Mouse (Mus musculus) embryonic fibroblast, embryonic 13.5 days (primary cell): ENCODE results near the gene Dynlt1c. TPM values are rescaled to one million over a fixed set of nuclear protein-coding genes. Genes with fewer than 3 reads are reported as not detected.
"Not testable (repeated sequence)": the region's sequence is repeated elsewhere in the genome, so short reads cannot be mapped to it uniquely, and the experiment has no call there.

Experiments used
- H3K27ac ChIP-seq: 2 replicates; pipeline ENCODE4 v1.5.1; 2012; ENCODE audit warnings: low read length, control low read depth, inconsistent platforms; ENCODE audit not compliant: insufficient read depth
- H3K4me1 ChIP-seq: 2 replicates; pipeline ENCODE4 v1.6.1; 2011; ENCODE audit warnings: low read length; ENCODE audit not compliant: control insufficient read depth, insufficient read depth
- H3K4me3 ChIP-seq: 2 replicates; pipeline ENCODE4 v1.5.1; 2011; ENCODE audit warnings: mild to moderate bottlenecking, control low read depth, low read length; ENCODE audit not compliant: insufficient read depth
- POLR2A ChIP-seq: IDR thresholded peaks from 2 replicates; pipeline ENCODE4 v1.6.1; 2011; ENCODE audit warnings: low read depth, mild to moderate bottlenecking, control low read depth, low read length, moderate library complexity
- polyA plus RNA-seq: library from polyadenylated mRNA; stranded (reverse); fragments of >200 nt; gene quantifications from 2 replicates; pipeline ENCODE4 v1.2.4, GENCODE M21; 2011; ENCODE audit warnings: low read depth; ENCODE audit not compliant: missing spikeins, insufficient read length

The Dynlt1c gene
- polyA plus RNA-seq, 1 experiment: 14.7 TPM

DNA sequence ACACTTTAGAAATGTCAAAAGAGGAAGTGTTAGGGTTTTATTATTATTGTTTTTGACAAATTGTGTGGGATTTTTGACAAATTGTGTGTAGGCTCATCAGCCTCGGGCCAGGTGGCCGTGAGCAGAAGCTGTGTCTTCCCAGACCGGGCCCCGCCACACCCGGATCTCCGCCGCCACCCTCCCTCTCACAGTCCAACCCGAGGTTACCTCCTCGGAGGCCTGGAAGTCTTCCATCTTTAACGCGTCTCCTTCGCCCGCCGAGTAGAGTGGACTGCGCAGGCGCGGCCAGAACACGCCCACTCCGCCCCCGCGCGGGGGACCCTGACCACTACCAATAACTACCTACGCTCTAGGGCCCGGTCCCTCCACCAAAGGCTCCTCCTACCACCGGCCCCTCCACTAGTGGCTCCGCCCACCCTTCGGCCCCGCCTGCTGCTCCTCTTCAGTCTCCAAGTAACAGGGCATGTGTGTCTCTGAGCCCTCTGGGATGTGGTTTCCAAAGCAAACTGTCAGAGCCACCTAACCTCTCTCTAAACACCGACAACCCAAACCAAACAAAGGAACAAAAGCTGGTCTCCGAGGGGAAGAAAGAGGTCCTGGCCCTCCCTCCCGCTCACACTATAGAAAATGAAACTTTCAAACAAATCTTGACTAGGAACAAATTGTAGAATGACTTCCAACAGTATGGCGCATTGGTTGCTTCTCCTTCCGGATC is 54.3 kb downstream of the Dynlt1c start, which contains the start of gene Dynlt1f:
TSS of gene Dynlt1f (minus strand) at position 334 of the 715 bp plus-strand sequence.
- Histone ChIP-seq H3K27ac (peak within 1 kb of the TSS; percentile 69), H3K4me3 (peak within 1 kb of the TSS; percentile 54)
- H3K4me1 ChIP-seq: not testable (repeated sequence)
- peak; percentile 33; the same call in 1 of the 2 replicates for TF ChIP-seq POLR2A

GRCm38 (mm10) chr17:6656471-6656870 is 55.0 kb downstream of the Dynlt1c start:
- H3K4me1 ChIP-seq, H3K4me3 ChIP-seq, H3K27ac ChIP-seq: not testable (repeated sequence)

DNA sequence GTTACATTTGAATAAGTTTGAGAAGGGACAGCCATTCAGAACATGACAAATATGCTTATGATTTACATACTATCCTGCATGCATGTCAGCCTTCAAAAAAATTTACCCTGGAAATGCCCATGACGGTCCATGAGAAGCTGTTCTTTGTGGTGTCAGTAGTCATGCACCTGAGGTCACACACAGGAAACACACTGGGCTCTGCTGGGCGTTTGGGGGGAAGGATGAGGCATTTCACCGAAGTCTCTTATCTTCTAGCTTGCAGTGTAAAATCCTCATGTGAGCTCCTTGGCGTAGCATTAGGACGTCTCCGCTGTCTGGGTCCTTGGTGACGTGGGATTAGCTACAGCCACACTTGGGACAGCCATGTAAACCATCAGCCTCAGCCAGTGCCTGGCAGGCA is 57.3 kb downstream of the Dynlt1c start, which contains the start of gene Sytl3:
TSS of gene Sytl3 (plus strand) at position 293 of the 400 bp plus-strand sequence.
- not testable (repeated sequence) for H3K4me3 ChIP-seq, H3K27ac ChIP-seq, H3K4me1 ChIP-seq

Other genes starting within 250 kb of the Dynlt1c start
- gene Dynlt1b, start 171.6 kb upstream of the Dynlt1c start, polyA plus RNA-seq: 211 and 221 TPM in 2 replicates
- gene Dynlt1f, start 54.2 kb downstream of the Dynlt1c start, polyA plus RNA-seq: 62.2 and 71.5 TPM in 2 replicates
- gene Sytl3, start 57.4 kb downstream of the Dynlt1c start, polyA plus RNA-seq: not detected in 2 replicates
- gene Ezr, start 181.1 kb downstream of the Dynlt1c start, polyA plus RNA-seq: 18.3 and 20.9 TPM in 2 replicates